Mouse (Mus musculus) MEL (cell line): ENCODE results near the gene Vmp1.

ENCODE experiments used
- CHD1 ChIP-seq: IDR thresholded peaks from 2 replicates; pipeline ENCODE4 v1.6.1; 2012; ENCODE audit warnings: low read depth, mild to moderate bottlenecking, inconsistent platforms, low read length, improper control_type of control experiment
- CTCF ChIP-seq, 3 experiments: IDR thresholded peaks in 2 of 3; conservative IDR thresholded peaks in 1 of 3; 2 replicates each; pipeline ENCODE4 v1.5.1; 2011 to 2012; ENCODE audit warnings: low read length in 3 of 3, low read depth in 2 of 3, mild to moderate bottlenecking in 2 of 3, improper control_type of control experiment in 1 of 3, inconsistent platforms in 1 of 3, mixed read lengths in 1 of 3, moderate library complexity in 1 of 3; ENCODE audit not compliant: control insufficient read depth in 1 of 3, insufficient read depth in 1 of 3, poor library complexity in 1 of 3, severe bottlenecking in 1 of 3
- EP300 ChIP-seq, 2 experiments: IDR thresholded peaks; 2 replicates each; pipeline ENCODE4 v1.6.1; 2011; ENCODE audit warnings: improper control_type of control experiment in 2 of 2, low read length in 2 of 2, low read depth in 1 of 2, mild to moderate bottlenecking in 1 of 2
- GATA1 ChIP-seq: IDR thresholded peaks from 2 replicates; pipeline ENCODE4 v1.6.1; 2011; ENCODE audit warnings: low read depth, low read length, improper control_type of control experiment
- MAX ChIP-seq: IDR thresholded peaks from 2 replicates; pipeline ENCODE4 v1.6.1; 2011; ENCODE audit warnings: low read length, improper control_type of control experiment
- POLR2A ChIP-seq, 2 experiments: IDR thresholded peaks; 2 replicates each; pipeline ENCODE4 v1.6.1; 2011 to 2012; ENCODE audit warnings: low read length in 2 of 2, mild to moderate bottlenecking in 2 of 2, control low read depth in 1 of 2, improper control_type of control experiment in 1 of 2, low read depth in 1 of 2, moderate library complexity in 1 of 2; ENCODE audit not compliant: control insufficient read depth in 1 of 2, insufficient read depth in 1 of 2, poor library complexity in 1 of 2
- TCF12 ChIP-seq: IDR thresholded peaks from 2 replicates; pipeline ENCODE4 v1.6.1; 2014; ENCODE audit warnings: low read depth, mild to moderate bottlenecking, inconsistent platforms, low read length, improper control_type of control experiment, moderate library complexity

DNA sequence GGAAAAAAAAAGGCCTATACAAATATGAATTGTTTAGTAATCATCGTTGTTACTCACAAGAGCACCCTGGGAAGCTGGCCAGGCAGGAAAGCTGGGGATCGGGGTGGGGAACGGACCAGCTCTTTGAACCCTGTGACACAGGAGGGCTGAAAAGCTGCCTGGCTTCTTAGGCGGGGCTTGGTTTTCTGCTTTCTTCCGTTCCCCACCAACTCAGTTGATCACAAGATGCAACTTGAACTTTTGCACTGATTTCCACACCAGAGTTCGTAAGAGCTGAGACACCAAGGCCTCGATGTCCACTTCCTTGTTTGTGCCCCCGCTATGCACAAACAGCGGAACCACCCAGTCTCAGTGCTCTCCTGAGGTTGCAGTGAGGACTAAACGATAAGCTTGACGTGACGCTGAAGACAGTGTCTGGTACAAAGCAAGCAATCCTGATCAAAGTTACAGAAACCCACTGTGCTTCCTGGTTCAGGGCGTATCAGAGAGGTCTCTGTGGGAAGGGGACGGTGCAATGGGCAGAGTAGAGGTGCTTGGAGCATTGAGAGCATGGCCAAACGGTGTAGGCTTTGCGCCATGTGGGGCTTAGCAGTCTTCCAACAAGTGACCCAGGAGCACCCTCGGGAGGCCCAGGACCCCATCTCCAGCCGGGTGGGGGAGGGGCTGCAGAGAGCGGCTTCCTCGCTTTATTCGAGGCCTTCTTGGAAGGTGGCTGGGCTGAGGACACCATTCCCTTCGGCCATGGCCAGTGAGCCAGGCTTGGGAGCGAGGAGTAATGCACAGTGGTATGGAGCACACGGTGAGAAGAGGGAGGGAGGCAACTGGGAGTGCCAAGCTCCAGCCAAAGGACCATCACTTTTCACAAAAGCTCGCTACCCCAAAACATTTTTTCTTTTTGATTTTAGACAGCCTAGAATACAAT, 104.6 kb downstream of the Vmp1 start:
- TF ChIP-seq MAX (no peak), CTCF (IDR thresholded peaks at IDR 0.05 in 2 of 3, conservative IDR thresholded peaks at IDR 0.05 in 1 of 3; ENCODE audit: control insufficient read depth in 1 of 3, insufficient read depth in 1 of 3, low read depth in 2 of 3, low read length in 3 of 3, poor library complexity in 1 of 3, severe bottlenecking in 1 of 3) (no peak), CHD1 (no peak), GATA1 (no peak), POLR2A (IDR thresholded peaks at IDR 0.05; ENCODE audit: control insufficient read depth in 1 of 2, insufficient read depth in 1 of 2, low read depth in 1 of 2, low read length in 2 of 2, poor library complexity in 1 of 2) (no peak; a peak in 1 of 4 replicates), EP300 (IDR thresholded peaks at IDR 0.05; ENCODE audit: low read depth in 1 of 2, low read length in 2 of 2) (no peak), TCF12 (no peak)
